Mouse (Mus musculus): ENCODE results near the gene Eif1ax. TPM values are rescaled to one million over a fixed set of nuclear protein-coding genes. Genes with fewer than 3 reads are reported as not detected.
"Not testable (repeated sequence)": the region's sequence is repeated elsewhere in the genome, so short reads cannot be mapped to it uniquely, and the experiment has no call there.

Gene Eif1ax
- polyA plus RNA-seq, 1 experiment, result 495 TPM

DNA sequence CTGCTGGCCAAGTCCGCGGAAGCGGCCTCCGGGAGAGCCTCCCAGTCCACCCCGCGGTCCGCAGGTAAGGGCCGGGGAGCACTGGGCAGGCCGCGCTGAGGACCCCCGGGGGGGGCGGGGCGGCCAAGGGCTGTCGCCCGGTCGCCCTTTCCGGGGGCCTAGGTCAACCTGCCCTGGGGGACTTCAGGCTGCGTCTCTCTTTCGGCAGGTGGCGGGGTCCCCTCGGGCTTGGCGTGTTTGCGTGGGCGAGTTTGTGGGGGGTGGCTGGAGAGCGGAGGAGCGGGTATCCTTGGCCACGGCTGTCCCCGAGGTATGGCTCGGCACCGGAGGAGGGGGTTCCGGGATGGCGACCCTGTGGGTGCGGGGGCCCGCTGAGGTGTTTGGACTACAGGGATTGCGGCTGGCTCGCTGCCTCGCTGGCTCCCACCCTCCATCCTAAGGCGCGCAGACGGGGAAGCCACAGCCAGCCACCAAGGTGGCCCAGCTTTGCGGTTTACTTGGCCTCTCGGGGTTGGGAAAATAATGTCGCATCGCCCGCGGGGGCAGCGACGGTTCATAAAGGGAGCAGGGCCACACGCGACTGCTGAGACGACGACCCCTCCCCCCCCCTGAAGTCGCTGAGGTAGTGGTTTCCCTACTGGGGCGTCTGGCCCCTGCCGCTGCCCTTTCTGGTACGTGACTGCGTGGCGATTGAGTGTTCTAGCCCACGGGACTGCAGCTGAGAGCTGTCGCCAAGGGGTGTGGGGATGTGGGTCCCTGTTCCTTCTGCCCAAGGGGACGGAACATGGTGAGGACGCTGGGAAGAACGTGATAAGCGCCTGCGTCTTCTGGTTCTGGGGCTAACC lies 43.1 kb downstream of the Eif1ax start:
- Histone ChIP-seq H3K36me3 (replicated peaks; ENCODE audit: low read length) (no peaks in the 10 kb centered on the region), H3K27me3 (replicated peaks) (peaks cover 48% of the 10 kb centered on the region), H3K4me1 (peaks cover 15% of the 10 kb centered on the region), H3K9me3 (peaks cover 12% of the 10 kb centered on the region), H3K4me3 (replicated peaks) (peak overlapping the region; percentile 89)
- TF ChIP-seq FLI1 (IDR thresholded peaks at IDR 0.05; ENCODE audit: low read length) (no peak), GATA1 (IDR thresholded peaks at IDR 0.05; ENCODE audit: borderline replicate concordance, low read length) (no peak)

DNA sequence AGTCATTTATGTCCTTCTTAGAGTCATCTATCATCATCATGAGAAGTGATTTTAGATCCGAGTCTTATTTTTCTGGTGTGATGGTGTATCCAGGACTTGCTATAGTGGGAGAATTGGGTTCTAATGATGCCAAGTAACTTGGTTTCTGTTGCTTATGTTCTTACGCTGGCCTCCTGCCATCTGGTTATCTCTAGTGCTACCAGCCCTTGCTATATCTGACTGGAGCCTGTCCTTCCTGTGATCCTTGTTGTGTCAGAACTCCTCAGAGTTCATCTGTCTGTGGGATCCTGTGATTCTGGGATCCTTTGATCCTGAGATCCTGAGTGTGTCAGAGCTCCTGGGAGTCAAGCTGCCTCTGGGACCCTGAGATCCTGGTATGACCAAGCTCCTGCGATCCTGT lies 58.5 kb downstream of the Eif1ax start:
- H3K9me3 ChIP-seq; H3K4me3 ChIP-seq (replicated peaks); H3K27me3 ChIP-seq (replicated peaks); H3K4me1 ChIP-seq; H3K36me3 ChIP-seq (replicated peaks; ENCODE audit: low read length): not testable (repeated sequence)

Other genes starting within 250 kb of the Eif1ax start
- gene Rps6ka3, start 161.9 kb upstream of the Eif1ax start, polyA plus RNA-seq (2012; ENCODE audit: insufficient read depth, low replicate concordance), result 1.5 and 1.8 TPM in 2 replicates
- gene Map7d2, start 42.4 kb downstream of the Eif1ax start, polyA plus RNA-seq (2012; ENCODE audit: insufficient read depth, low replicate concordance), result not detected in 2 replicates
- gene Bclaf3, start 154.5 kb downstream of the Eif1ax start, polyA plus RNA-seq (2012; ENCODE audit: insufficient read depth, low replicate concordance), result 0.11 TPM in 1 of 2 replicates, not detected in the other